Mouse (Mus musculus) testis, adult 2 months (tissue): ENCODE measurements around the gene Gm9837.

ENCODE experiments used
- CTCF ChIP-seq: fragments of 200-500 bp; IDR thresholded peaks from 2 replicates; pipeline ENCODE4 v1.5.1; 2012; ENCODE audit warnings: low read depth, mild to moderate bottlenecking, inconsistent platforms, low read length, moderate library complexity; ENCODE audit not compliant: control insufficient read depth, insufficient read depth, insufficient replicate concordance
- POLR2A ChIP-seq: fragments of 200-500 bp; IDR thresholded peaks from 2 replicates; pipeline ENCODE4 v1.6.1; 2012; ENCODE audit warnings: low read depth, mild to moderate bottlenecking, inconsistent platforms, low read length, moderate library complexity; ENCODE audit not compliant: control insufficient read depth

- no peak for TF ChIP-seq CTCF
- TF ChIP-seq POLR2A = no peak
These were observed 45.0 kb downstream of the Gm9837 start for GRCm38 (mm10) chr11:53425251-53425650.
